Mouse (Mus musculus) kidney, adult 18-20 months (tissue): ENCODE measurements around the gene Gm17359.

Experiments used
- DNase-seq: peaks from one replicate; pipeline ENCODE4 v3.0.0; 2021

The Gm17359 gene

GRCm38 (mm10) chr3:79336044-79336766, at the start of gene Gm17359:
Gene Gm17359, plus strand, starts transcription at chr3:79336661.
- DNase-seq: no peak

GRCm38 (mm10) chr3:79287108-79287576, 49.3 kb upstream of the Gm17359 start:
- DNase-seq: peak; percentile 96

- DNase-seq: no peak
Observed at GRCm38 (mm10) chr3:79287699-79288458, 48.6 kb upstream of the Gm17359 start.

GRCm38 (mm10) chr3:79289050-79289449, 47.4 kb upstream of the Gm17359 start:
- no peak for DNase-seq

GRCm38 (mm10) chr3:79293023-79293422, 43.4 kb upstream of the Gm17359 start:
- DNase-seq: no peak

GRCm38 (mm10) chr3:79294701-79295100, 41.8 kb upstream of the Gm17359 start:
- no peak for DNase-seq

GRCm38 (mm10) chr3:79296049-79296448, 40.4 kb upstream of the Gm17359 start:
- DNase-seq: no peak

- DNase-seq: no peak
Observed at GRCm38 (mm10) chr3:79296586-79296985, 39.9 kb upstream of the Gm17359 start.

GRCm38 (mm10) chr3:79297281-79297680, 39.2 kb upstream of the Gm17359 start:
- no peak for DNase-seq

- DNase-seq: no peak
Observed at GRCm38 (mm10) chr3:79299401-79299800, 37.1 kb upstream of the Gm17359 start.

- no peak for DNase-seq
Observed at GRCm38 (mm10) chr3:79308605-79309004, 27.9 kb upstream of the Gm17359 start.

GRCm38 (mm10) chr3:79310184-79310583, 26.3 kb upstream of the Gm17359 start:
- no peak for DNase-seq

GRCm38 (mm10) chr3:79311895-79312294, 24.6 kb upstream of the Gm17359 start:
- DNase-seq: no peak

- DNase-seq: no peak
Observed at GRCm38 (mm10) chr3:79314006-79314698, 22.3 kb upstream of the Gm17359 start.

GRCm38 (mm10) chr3:79324697-79325526, 11.5 kb upstream of the Gm17359 start:
- no peak for DNase-seq

GRCm38 (mm10) chr3:79329691-79330315, 6.7 kb upstream of the Gm17359 start:
- no peak for DNase-seq

- peak; percentile 64 for DNase-seq
Observed at GRCm38 (mm10) chr3:79333051-79333450, 3.4 kb upstream of the Gm17359 start.

GRCm38 (mm10) chr3:79333643-79334200, 2.7 kb upstream of the Gm17359 start:
- DNase-seq: no peak

- DNase-seq: no peak
Observed at GRCm38 (mm10) chr3:79340737-79341136, 4.3 kb downstream of the Gm17359 start.

- DNase-seq: no peak
Observed at GRCm38 (mm10) chr3:79342961-79343735, 6.7 kb downstream of the Gm17359 start.

- DNase-seq: no peak
Observed at GRCm38 (mm10) chr3:79349311-79349710, 12.8 kb downstream of the Gm17359 start.
